Mouse (Mus musculus) cerebellum, adult 2 months (tissue): ENCODE data around the gene Zfp976.
"Not testable (repeated sequence)": the region's sequence is repeated elsewhere in the genome, so short reads cannot be mapped to it uniquely, and the experiment has no call there.

Experiments used
- CTCF ChIP-seq: fragments of 200-500 bp; IDR thresholded peaks from 2 replicates; pipeline ENCODE4 v1.5.1; 2011; ENCODE audit warnings: low read depth, mild to moderate bottlenecking, control low read depth, low read length, moderate library complexity, borderline replicate concordance; ENCODE audit not compliant: insufficient read depth
- POLR2A ChIP-seq: fragments of 200-500 bp; IDR thresholded peaks from 2 replicates; pipeline ENCODE4 v1.6.1; 2011; ENCODE audit warnings: low read length, control low read depth, borderline replicate concordance; ENCODE audit not compliant: insufficient read depth

DNA sequence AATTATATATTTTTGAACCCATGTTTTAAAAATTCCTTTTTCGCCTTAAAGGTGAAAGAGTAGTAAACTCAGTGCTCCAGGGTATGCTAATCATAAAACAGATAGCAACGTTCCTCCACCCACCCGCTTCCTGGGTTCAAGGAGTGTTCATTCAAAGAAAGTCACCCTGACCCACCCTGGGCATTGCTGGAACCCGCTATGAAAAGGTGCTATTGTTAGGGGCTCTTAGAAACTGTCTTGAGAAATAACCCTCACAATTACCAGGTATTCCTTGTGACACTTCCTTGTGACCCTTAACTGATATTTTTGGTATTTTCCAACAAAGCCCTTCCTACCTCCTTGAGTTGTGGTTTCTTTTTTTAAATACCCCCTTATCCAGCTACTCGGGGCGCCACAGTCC, 37.7 kb upstream of the Zfp976 start:
- TF ChIP-seq POLR2A, CTCF: not testable (repeated sequence)
